Mouse (Mus musculus): Measurements from ENCODE around the gene Olfr1013. TPM values are rescaled to one million over a fixed set of nuclear protein-coding genes. Genes with fewer than 3 reads are reported as not detected.

Gene Olfr1013
- 0.03 TPM in 1 of 2 replicates, not detected in the other for polyA plus RNA-seq (2012; ENCODE audit: insufficient read depth, low replicate concordance)

- no peaks in the 10 kb centered on the region for H3K36me3 ChIP-seq (replicated peaks; ENCODE audit: low read length)
- no peak for TF ChIP-seq GATA1 (IDR thresholded peaks at IDR 0.05; ENCODE audit: borderline replicate concordance, low read length)
- no peak for TF ChIP-seq FLI1 (IDR thresholded peaks at IDR 0.05; ENCODE audit: low read length)
Measured at GRCm38 (mm10) chr2:85766798-85767197, at the start of gene Olfr1013. TSS of gene Olfr1013 (plus strand) at chr2:85767098.

GRCm38 (mm10) chr2:85725793-85726192, 41.1 kb upstream of the Olfr1013 start:
- H3K27me3 ChIP-seq (replicated peaks): no peaks in the 10 kb centered on the region
- no peak for TF ChIP-seq FLI1 (IDR thresholded peaks at IDR 0.05; ENCODE audit: low read length)
- no peak for TF ChIP-seq GATA1 (IDR thresholded peaks at IDR 0.05; ENCODE audit: borderline replicate concordance, low read length)
- H3K4me1 ChIP-seq: no peaks in the 10 kb centered on the region; the same call in 1 of the 2 replicates
- no peaks in the 10 kb centered on the region for H3K9me3 ChIP-seq
- no peaks in the 10 kb centered on the region for H3K36me3 ChIP-seq (replicated peaks; ENCODE audit: low read length)
- H3K4me3 ChIP-seq (replicated peaks): peak overlapping the region; percentile 59

More at GRCm38 (mm10) chr2:85766798-85767197, at the start of gene Olfr1013:
- Histone ChIP-seq H3K9me3 (no peaks in the 10 kb centered on the region), H3K27me3 (replicated peaks) (no peaks in the 10 kb centered on the region), H3K4me1 (no peaks in the 10 kb centered on the region), H3K4me3 (replicated peaks) (no peak within 1 kb of the TSS)

GRCm38 (mm10) chr2:85753822-85754221, 13.1 kb upstream of the Olfr1013 start:
- Histone ChIP-seq H3K36me3 (replicated peaks; ENCODE audit: low read length) (no peaks in the 10 kb centered on the region), H3K27me3 (replicated peaks) (no peaks in the 10 kb centered on the region), H3K9me3 (no peaks in the 10 kb centered on the region), H3K4me3 (replicated peaks) (no peak overlapping the region), H3K4me1 (no peaks in the 10 kb centered on the region)
- TF ChIP-seq FLI1 (IDR thresholded peaks at IDR 0.05; ENCODE audit: low read length): no peak
- TF ChIP-seq GATA1 (IDR thresholded peaks at IDR 0.05; ENCODE audit: borderline replicate concordance, low read length): no peak

- Histone ChIP-seq H3K9me3 (no peaks in the 10 kb centered on the region; the same call in 1 of the 2 replicates), H3K4me1 (no peaks in the 10 kb centered on the region), H3K4me3 (replicated peaks) (no peak within 1 kb of the TSS), H3K36me3 (replicated peaks; ENCODE audit: low read length) (no peaks in the 10 kb centered on the region), H3K27me3 (replicated peaks) (no peaks in the 10 kb centered on the region)
- TF ChIP-seq GATA1 (IDR thresholded peaks at IDR 0.05; ENCODE audit: borderline replicate concordance, low read length): no peak
- TF ChIP-seq FLI1 (IDR thresholded peaks at IDR 0.05; ENCODE audit: low read length): no peak
Measured at GRCm38 (mm10) chr2:85762666-85763065, 4.2 kb upstream of the Olfr1013 start, which contains the start of gene Olfr1012. TSS of gene Olfr1012 (minus strand) at chr2:85762766.

GRCm38 (mm10) chr2:85772413-85772812, 5.5 kb downstream of the Olfr1013 start, which contains the start of gene Olfr1014:
TSS of gene Olfr1014 (plus strand) at chr2:85772713.
- H3K4me1 ChIP-seq: no peaks in the 10 kb centered on the region
- no peaks in the 10 kb centered on the region for H3K9me3 ChIP-seq
- no peaks in the 10 kb centered on the region for H3K27me3 ChIP-seq (replicated peaks)
- H3K4me3 ChIP-seq (replicated peaks): no peak within 1 kb of the TSS
- no peak for TF ChIP-seq FLI1 (IDR thresholded peaks at IDR 0.05; ENCODE audit: low read length)
- TF ChIP-seq GATA1 (IDR thresholded peaks at IDR 0.05; ENCODE audit: borderline replicate concordance, low read length): no peak
- H3K36me3 ChIP-seq (replicated peaks; ENCODE audit: low read length): no peaks in the 10 kb centered on the region

- H3K4me1 ChIP-seq: no peaks in the 10 kb centered on the region
- no peaks in the 10 kb centered on the region for H3K36me3 ChIP-seq (replicated peaks; ENCODE audit: low read length)
- H3K4me3 ChIP-seq (replicated peaks): no peak within 1 kb of the TSS
- 0 out of 2 replicates have a peak, but pooled peaks cover 2% of the 10 kb centered on the region for H3K9me3 ChIP-seq
- no peaks in the 10 kb centered on the region for H3K27me3 ChIP-seq (replicated peaks)
- TF ChIP-seq GATA1 (IDR thresholded peaks at IDR 0.05; ENCODE audit: borderline replicate concordance, low read length) (no peak), FLI1 (IDR thresholded peaks at IDR 0.05; ENCODE audit: low read length) (no peak)
Measured at GRCm38 (mm10) chr2:85781717-85782116, 14.8 kb downstream of the Olfr1013 start, which contains the start of gene Olfr1015. TSS of gene Olfr1015 (plus strand) at chr2:85782017.

- Histone ChIP-seq H3K27me3 (replicated peaks) (no peaks in the 10 kb centered on the region), H3K4me1 (no peaks in the 10 kb centered on the region), H3K9me3 (no peaks in the 10 kb centered on the region), H3K36me3 (replicated peaks; ENCODE audit: low read length) (no peaks in the 10 kb centered on the region), H3K4me3 (replicated peaks) (no peak overlapping the region)
- TF ChIP-seq FLI1 (IDR thresholded peaks at IDR 0.05; ENCODE audit: low read length) (no peak), GATA1 (IDR thresholded peaks at IDR 0.05; ENCODE audit: borderline replicate concordance, low read length) (no peak)
Measured at GRCm38 (mm10) chr2:85792331-85792730, 25.4 kb downstream of the Olfr1013 start.

GRCm38 (mm10) chr2:85802444-85802843, 35.5 kb downstream of the Olfr1013 start, which contains the start of gene Olfr1016:
TSS of gene Olfr1016 (minus strand) at chr2:85802544.
- no peak within 1 kb of the TSS for H3K4me3 ChIP-seq (replicated peaks)
- no peaks in the 10 kb centered on the region for H3K27me3 ChIP-seq (replicated peaks)
- H3K36me3 ChIP-seq (replicated peaks; ENCODE audit: low read length): no peaks in the 10 kb centered on the region
- no peak for TF ChIP-seq GATA1 (IDR thresholded peaks at IDR 0.05; ENCODE audit: borderline replicate concordance, low read length)
- no peak for TF ChIP-seq FLI1 (IDR thresholded peaks at IDR 0.05; ENCODE audit: low read length)
- no peaks in the 10 kb centered on the region for H3K9me3 ChIP-seq
- H3K4me1 ChIP-seq: no peaks in the 10 kb centered on the region

- Histone ChIP-seq H3K27me3 (replicated peaks) (no peaks in the 10 kb centered on the region), H3K4me3 (replicated peaks) (no peak overlapping the region), H3K4me1 (no peaks in the 10 kb centered on the region), H3K36me3 (replicated peaks; ENCODE audit: low read length) (no peaks in the 10 kb centered on the region), H3K9me3 (no peaks in the 10 kb centered on the region)
- TF ChIP-seq FLI1 (IDR thresholded peaks at IDR 0.05; ENCODE audit: low read length): no peak
Measured at GRCm38 (mm10) chr2:85804501-85804900, 37.6 kb downstream of the Olfr1013 start.

GRCm38 (mm10) chr2:85818179-85818578, 51.3 kb downstream of the Olfr1013 start, which contains the start of gene Olfr1018:
TSS of gene Olfr1018 (plus strand) at chr2:85818479.
- Histone ChIP-seq H3K36me3 (replicated peaks; ENCODE audit: low read length) (no peaks in the 10 kb centered on the region), H3K4me3 (replicated peaks) (no peak within 1 kb of the TSS), H3K9me3 (no peaks in the 10 kb centered on the region), H3K4me1 (no peaks in the 10 kb centered on the region), H3K27me3 (replicated peaks) (no peaks in the 10 kb centered on the region)
- no peak for TF ChIP-seq FLI1 (IDR thresholded peaks at IDR 0.05; ENCODE audit: low read length)
- TF ChIP-seq GATA1 (IDR thresholded peaks at IDR 0.05; ENCODE audit: borderline replicate concordance, low read length): no peak

Other genes starting within 250 kb of the Olfr1013 start
- not detected in 2 replicates for gene 4833423E24Rik, start 248.1 kb upstream of the Olfr1013 start, polyA plus RNA-seq (2012; ENCODE audit: insufficient read depth, low replicate concordance)
- not detected in 2 replicates for gene Olfr996, start 187.9 kb upstream of the Olfr1013 start, polyA plus RNA-seq (2012; ENCODE audit: insufficient read depth, low replicate concordance)
- gene Olfr998, start 178.2 kb upstream of the Olfr1013 start, polyA plus RNA-seq (2012; ENCODE audit: insufficient read depth, low replicate concordance): 3.0 TPM in 1 of 2 replicates, not detected in the other
- gene Olfr1000, start 155.2 kb upstream of the Olfr1013 start, polyA plus RNA-seq (2012; ENCODE audit: insufficient read depth, low replicate concordance): not detected in 2 replicates
- not detected in 2 replicates for gene Olfr1002, start 116.4 kb upstream of the Olfr1013 start, polyA plus RNA-seq (2012; ENCODE audit: insufficient read depth, low replicate concordance)
- gene Olfr154, start 102.6 kb upstream of the Olfr1013 start, polyA plus RNA-seq (2012; ENCODE audit: insufficient read depth, low replicate concordance): not detected in 2 replicates
- gene Olfr1006, start 88.3 kb upstream of the Olfr1013 start, polyA plus RNA-seq (2012; ENCODE audit: insufficient read depth, low replicate concordance): not detected in 2 replicates
- not detected in 2 replicates for gene Olfr1008, start 77.7 kb upstream of the Olfr1013 start, polyA plus RNA-seq (2012; ENCODE audit: insufficient read depth, low replicate concordance)
- not detected in 2 replicates for gene Olfr1009, start 51.7 kb upstream of the Olfr1013 start, polyA plus RNA-seq (2012; ENCODE audit: insufficient read depth, low replicate concordance)
- not detected in 2 replicates for gene Olfr1012, start 4.3 kb upstream of the Olfr1013 start, polyA plus RNA-seq (2012; ENCODE audit: insufficient read depth, low replicate concordance)
- gene Olfr1014, start 5.6 kb downstream of the Olfr1013 start, polyA plus RNA-seq (2012; ENCODE audit: insufficient read depth, low replicate concordance): not detected in 2 replicates
- not detected in 2 replicates for gene Olfr1015, start 14.9 kb downstream of the Olfr1013 start, polyA plus RNA-seq (2012; ENCODE audit: insufficient read depth, low replicate concordance)
- gene Olfr1016, start 35.4 kb downstream of the Olfr1013 start, polyA plus RNA-seq (2012; ENCODE audit: insufficient read depth, low replicate concordance): not detected in 2 replicates
- gene Olfr1018, start 51.4 kb downstream of the Olfr1013 start, polyA plus RNA-seq (2012; ENCODE audit: insufficient read depth, low replicate concordance): not detected in 2 replicates
- gene Olfr1019, start 78.4 kb downstream of the Olfr1013 start, polyA plus RNA-seq (2012; ENCODE audit: insufficient read depth, low replicate concordance): not detected in 2 replicates
- not detected in 2 replicates for gene Olfr1020, start 79.9 kb downstream of the Olfr1013 start, polyA plus RNA-seq (2012; ENCODE audit: insufficient read depth, low replicate concordance)
- not detected in 2 replicates for gene Olfr1022, start 101.5 kb downstream of the Olfr1013 start, polyA plus RNA-seq (2012; ENCODE audit: insufficient read depth, low replicate concordance)
- gene Olfr1023, start 118.5 kb downstream of the Olfr1013 start, polyA plus RNA-seq (2012; ENCODE audit: insufficient read depth, low replicate concordance): not detected in 2 replicates
- gene Olfr1024, start 138.0 kb downstream of the Olfr1013 start, polyA plus RNA-seq (2012; ENCODE audit: insufficient read depth, low replicate concordance): not detected in 2 replicates
- not detected in 2 replicates for gene Olfr1025-ps1, start 148.1 kb downstream of the Olfr1013 start, polyA plus RNA-seq (2012; ENCODE audit: insufficient read depth, low replicate concordance)
- not detected in 2 replicates for gene Olfr1026, start 154.5 kb downstream of the Olfr1013 start, polyA plus RNA-seq (2012; ENCODE audit: insufficient read depth, low replicate concordance)
- not detected in 2 replicates for gene Olfr1028, start 183.3 kb downstream of the Olfr1013 start, polyA plus RNA-seq (2012; ENCODE audit: insufficient read depth, low replicate concordance)
- not detected in 2 replicates for gene Olfr1029, start 206.8 kb downstream of the Olfr1013 start, polyA plus RNA-seq (2012; ENCODE audit: insufficient read depth, low replicate concordance)
- not detected in 2 replicates for gene Olfr1030, start 212.2 kb downstream of the Olfr1013 start, polyA plus RNA-seq (2012; ENCODE audit: insufficient read depth, low replicate concordance)
- gene Olfr1031, start 223.2 kb downstream of the Olfr1013 start, polyA plus RNA-seq (2012; ENCODE audit: insufficient read depth, low replicate concordance): not detected in 2 replicates
- not detected in 2 replicates for gene Olfr1032, start 238.4 kb downstream of the Olfr1013 start, polyA plus RNA-seq (2012; ENCODE audit: insufficient read depth, low replicate concordance)

Data from megakaryocyte, embryonic 14.5 days (primary cell).